Mouse (Mus musculus) testis, adult 2 months (tissue): ENCODE data around the gene Rab40c.

Source experiments
- CTCF ChIP-seq: fragments of 200-500 bp; IDR thresholded peaks from 2 replicates; pipeline ENCODE4 v1.5.1; 2012; ENCODE audit warnings: low read depth, mild to moderate bottlenecking, inconsistent platforms, low read length, moderate library complexity; ENCODE audit not compliant: control insufficient read depth, insufficient read depth, insufficient replicate concordance
- POLR2A ChIP-seq: fragments of 200-500 bp; IDR thresholded peaks from 2 replicates; pipeline ENCODE4 v1.6.1; 2012; ENCODE audit warnings: low read depth, mild to moderate bottlenecking, inconsistent platforms, low read length, moderate library complexity; ENCODE audit not compliant: control insufficient read depth

DNA sequence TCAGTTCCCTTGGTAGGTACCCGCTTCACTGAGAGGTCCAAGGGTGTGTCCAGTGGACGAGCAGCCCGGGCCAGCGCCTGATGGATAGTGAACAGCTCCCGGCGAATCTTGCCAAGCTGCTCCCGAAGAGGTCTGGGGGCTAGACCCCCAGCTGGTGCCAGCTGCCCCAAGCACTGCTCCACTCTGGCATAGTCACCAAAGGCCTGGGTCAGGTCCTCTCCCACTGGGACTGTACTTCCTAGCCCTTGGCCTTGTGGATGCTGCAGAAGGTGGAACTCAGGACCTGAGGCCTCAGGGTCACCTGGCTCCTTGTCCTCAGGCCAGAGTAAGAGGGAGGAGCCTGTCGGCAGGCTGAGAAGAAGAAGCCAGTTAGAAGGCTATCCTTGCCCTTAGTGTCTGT is 27.4 kb upstream of the Rab40c start:
- TF ChIP-seq CTCF (no peak), POLR2A (no peak)
